Mouse (Mus musculus): ENCODE results near the gene Pde11a.
"Not testable (repeated sequence)": the region's sequence is repeated elsewhere in the genome, so short reads cannot be mapped to it uniquely, and the experiment has no call there.

Pde11a gene

GRCm38 (mm10) chr2:75990885-75991539, 347.6 kb downstream of the Pde11a start:
- DNase-seq (ENCODE audit: low read depth) = peak; percentile 67

- peak; percentile 47 for DNase-seq (ENCODE audit: low read depth)
Measured at GRCm38 (mm10) chr2:75989694-75990093, 348.9 kb downstream of the Pde11a start.

DNA sequence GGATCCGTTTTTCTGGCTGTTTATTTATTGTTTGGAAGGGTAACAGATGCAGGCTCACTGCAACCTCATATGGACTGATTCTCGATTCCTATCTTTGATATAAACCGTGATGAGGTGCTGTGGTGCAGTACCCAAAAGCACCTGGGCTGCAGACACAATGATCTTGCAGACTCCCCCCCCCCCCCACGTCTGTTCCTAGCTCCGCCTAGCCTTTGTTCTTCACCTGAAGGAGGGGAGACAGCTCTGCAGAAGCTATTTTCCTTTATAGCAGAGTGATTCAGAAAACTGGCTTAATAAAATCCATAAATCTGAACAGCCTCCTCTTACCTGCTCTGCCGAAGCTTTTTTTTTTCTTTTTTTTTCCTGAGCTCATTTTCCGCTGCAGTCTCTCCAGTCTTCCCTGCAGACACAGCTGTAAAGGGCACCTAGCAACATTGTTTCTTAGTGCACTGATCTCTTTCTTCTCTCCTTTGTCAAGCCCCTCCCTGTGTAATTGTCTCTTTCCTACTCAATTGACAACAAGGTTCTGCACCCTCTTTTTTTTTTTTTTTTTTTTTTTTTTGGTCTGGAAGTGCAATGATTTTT, 349.7 kb downstream of the Pde11a start:
- DNase-seq (ENCODE audit: low read depth) = no peak

- DNase-seq (ENCODE audit: low read depth) = peak; percentile 10
Measured at GRCm38 (mm10) chr2:75988378-75988777, 350.2 kb downstream of the Pde11a start.

- DNase-seq (ENCODE audit: low read depth) = peak; percentile 46
Measured at GRCm38 (mm10) chr2:75987739-75988138, 350.8 kb downstream of the Pde11a start.

DNA sequence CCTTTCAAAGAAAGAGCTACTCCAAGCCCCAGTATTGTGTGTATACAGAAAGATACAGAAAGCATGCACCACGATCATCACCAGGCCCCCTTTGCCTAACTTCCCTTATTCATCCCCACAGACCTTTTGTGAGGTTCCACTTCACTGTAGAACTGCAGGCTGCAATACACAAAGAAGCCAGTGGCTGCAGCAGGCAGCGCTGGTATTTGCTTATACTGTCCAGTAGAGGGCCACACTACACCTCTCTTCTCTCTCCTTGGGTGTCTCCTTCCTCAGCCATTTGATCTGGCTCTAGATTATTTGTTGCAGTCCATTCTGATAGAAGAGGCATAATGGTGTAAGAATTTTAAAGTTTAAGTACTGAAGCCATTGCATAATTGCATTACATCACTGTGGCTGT, 353.4 kb downstream of the Pde11a start:
- peak; percentile 85 for DNase-seq (ENCODE audit: low read depth)

DNA sequence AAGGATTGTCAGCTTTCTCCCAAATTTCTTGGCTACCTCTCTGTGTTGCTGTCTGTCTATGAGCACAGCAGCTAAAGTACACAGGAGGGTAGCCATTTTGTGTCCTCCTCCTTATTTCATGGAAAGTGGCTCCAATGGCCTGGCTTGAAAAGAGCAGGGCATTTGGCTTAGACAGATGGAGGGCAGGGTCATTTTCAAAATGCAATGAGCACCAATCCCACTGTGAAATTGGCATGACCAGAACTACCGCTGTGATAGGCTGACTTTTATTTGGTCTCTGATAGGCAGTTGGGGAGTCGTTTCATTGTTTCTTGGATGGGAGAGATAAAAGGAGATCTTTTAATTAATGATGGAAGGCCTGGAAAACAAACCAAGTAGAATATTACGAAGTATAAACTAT, 354.7 kb downstream of the Pde11a start:
- no peak for DNase-seq (ENCODE audit: low read depth)

DNA sequence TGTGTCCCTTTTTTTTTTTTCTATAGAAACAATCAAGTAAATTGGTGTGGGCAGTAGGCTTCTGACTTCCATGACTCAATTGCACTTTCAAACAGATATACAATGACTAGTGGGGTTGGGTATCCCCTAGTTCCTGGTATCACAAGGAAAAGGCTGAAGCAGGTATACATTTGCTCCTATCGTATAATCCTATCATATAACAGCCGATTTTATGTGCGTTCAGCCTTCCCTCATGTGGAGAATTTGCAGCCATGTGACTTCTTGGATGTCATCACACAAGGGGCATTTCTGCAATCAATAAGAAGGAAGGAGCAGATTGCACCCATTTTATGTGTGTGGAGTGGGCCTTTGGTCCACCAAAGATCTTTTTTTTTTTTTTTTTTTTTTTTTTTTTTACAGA, 355.5 kb downstream of the Pde11a start:
- no peak for DNase-seq (ENCODE audit: low read depth)

DNA sequence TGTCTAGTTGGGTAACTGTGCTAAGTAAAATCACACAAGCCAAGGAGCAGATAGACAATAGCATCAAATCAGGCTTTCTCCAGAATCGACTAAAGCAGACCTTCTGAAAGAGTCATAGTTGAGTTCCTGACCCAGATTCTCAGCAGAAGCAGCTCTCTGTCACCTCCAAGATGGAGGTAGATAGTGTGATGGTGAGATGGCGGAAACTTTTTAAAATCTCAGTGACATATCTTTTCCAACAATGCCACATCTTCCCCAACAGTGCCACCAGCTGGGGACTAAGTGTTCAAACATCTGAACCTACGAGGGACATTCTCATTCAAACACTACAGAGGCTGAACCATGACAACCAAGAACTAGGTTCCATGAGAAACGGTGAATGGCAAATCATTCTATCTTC, 355.9 kb downstream of the Pde11a start:
- DNase-seq (ENCODE audit: low read depth) = peak; percentile 23

DNA sequence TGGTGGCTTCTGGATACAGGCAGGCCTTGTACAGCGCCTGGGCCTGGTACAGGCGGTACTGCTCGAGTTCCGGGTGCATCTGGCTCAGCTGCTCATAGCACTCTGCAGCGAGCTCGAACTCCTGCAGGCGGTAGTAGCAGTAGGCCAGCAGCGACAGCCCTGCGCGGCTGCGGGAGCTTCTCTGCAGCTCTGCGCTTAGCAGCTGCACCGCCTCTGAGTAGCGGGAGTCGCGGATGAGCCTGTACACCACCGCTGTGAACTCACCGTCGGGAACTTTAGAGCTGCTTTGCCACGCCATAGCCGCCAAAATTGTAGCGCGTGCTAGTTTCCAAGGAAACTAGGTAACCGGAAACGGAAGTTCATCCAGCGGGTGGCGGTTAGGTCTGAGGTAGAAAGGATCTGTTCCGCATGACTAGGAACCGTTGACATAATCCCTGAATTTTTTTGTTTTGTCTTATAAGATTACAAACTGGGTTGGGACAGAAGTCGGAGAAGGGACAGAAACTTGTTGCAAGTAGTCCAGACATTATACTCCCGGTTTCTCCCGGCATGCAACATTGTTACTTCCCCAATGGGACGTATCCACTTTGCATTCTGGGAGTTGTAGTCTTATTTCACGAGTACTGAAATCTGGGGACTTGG, 357.0 kb downstream of the Pde11a start, which contains the start of gene Ttc30a1:
Gene Ttc30a1, minus strand, starts transcription at position 528 of the 642 bp plus-strand sequence.
- DNase-seq (ENCODE audit: low read depth) = peak; percentile 83

- DNase-seq (ENCODE audit: low read depth) = not testable (repeated sequence)
Measured at GRCm38 (mm10) chr2:75980933-75981439, 357.6 kb downstream of the Pde11a start.

DNA sequence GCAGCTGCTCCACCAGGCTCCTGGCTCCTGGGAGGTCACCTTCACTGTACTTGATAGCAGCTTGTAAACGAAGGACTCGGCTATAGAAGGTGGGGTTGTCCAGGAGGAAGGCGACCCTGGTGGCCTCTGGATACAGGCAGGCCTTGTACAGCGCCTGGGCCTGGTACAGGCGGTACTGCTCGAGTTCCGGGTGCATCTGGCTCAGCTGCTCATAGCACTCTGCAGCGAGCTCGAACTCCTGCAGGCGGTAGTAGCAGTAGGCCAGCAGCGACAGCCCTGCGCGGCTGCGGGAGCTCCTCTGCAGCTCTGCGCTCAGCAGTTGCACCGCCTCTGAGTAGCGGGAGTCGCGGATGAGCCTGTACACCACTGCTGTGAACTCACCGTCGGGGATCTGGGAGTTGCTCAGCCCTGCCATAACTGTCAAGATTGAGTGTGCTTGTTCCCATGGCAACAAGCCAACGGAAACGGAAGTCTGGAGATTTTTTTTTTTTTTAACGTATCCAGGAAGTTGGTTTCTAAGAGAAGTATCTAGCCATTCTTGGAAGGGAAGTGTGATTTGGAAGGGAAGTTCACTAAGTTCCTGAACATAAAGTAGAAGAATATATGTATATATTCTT, 360.7 kb downstream of the Pde11a start, which contains the start of gene Ttc30a2:
Gene Ttc30a2, minus strand, starts transcription at position 419 of the 617 bp plus-strand sequence.
- DNase-seq (ENCODE audit: low read depth) = not testable (repeated sequence)

DNA sequence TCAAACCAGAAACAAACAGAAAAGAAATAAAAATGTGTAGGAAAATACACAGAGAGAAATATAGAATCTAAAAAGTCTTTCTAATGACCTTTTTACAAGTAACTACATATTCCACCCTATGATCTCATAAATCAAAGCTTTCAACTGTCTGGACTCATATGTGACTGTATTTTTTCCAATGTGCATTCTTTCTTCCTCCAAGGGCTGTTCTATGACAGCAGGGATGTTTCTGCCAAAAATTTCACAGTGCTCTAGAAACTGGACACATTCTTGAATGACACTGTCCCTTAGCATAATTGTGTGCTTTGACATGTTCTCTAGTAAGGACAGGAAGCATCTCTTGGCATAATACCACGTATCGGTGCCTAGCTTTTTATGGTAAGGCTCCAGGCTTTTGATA, 362.5 kb downstream of the Pde11a start:
- DNase-seq (ENCODE audit: low read depth) = not testable (repeated sequence)

DNA sequence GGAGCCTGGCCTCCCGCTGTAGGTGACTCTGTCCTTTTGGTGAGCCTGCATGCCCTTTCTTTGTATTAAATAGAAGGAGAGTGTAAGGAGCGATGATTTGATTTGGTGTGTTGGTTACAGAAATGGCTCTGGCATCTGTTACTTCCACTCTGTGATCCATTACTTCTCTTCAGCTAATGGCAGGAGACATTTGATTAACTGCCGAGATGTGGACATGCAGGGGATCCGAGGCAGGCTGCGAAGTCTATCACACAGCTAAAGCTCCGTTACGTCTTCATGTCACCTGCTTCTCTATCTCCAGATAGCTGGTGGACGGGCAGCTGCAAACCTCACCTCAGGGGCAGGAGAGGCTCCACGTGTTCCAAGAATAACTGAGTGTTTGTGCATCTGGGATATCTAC, 364.4 kb downstream of the Pde11a start:
- no peak for DNase-seq (ENCODE audit: low read depth)

DNA sequence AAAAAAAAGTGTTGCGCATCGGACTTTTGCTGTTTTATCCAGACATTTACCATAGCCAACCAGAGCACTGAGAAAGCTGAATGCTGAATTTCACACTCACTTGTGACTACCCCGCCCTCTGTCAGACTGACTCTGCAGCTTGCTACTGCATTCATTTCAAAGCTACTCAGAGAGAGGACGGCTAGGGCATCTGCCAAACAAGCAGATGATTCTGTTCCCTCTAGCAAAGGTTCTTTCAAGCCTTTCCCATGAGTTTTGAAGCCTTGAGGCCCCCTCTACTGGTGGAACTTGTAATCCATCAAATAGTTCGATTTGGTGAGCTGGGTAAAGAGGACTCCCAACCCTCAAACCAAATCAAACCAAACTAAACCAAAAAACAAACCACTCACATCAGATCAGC, 373.6 kb downstream of the Pde11a start:
- peak; percentile 89 for DNase-seq (ENCODE audit: low read depth)

GRCm38 (mm10) chr2:75964512-75964911, 374.1 kb downstream of the Pde11a start:
- peak; percentile 68 for DNase-seq (ENCODE audit: low read depth)

DNA sequence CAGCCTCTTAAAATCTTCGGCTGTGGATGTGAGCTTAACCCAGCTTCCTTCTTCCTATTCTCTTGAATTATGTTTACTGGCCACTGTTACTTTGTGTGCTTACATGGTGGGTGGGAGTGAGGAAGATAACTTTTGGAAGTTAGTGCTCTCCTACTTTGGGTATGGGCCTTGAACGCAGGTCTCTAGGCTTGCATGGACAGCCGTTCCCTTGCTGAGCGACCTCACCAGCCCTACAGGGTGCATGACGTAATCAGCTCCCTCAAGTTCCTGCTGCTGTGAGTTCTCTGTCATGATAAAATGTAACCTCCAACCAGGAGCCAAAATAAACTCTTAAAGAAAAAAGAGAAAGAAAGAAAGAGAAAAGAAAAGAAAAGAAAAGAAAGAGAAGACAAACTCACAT, 374.5 kb downstream of the Pde11a start:
- peak; percentile 34 for DNase-seq (ENCODE audit: low read depth)

- DNase-seq (ENCODE audit: low read depth) = no peak
Measured at GRCm38 (mm10) chr2:75963211-75963840, 375.2 kb downstream of the Pde11a start.

DNA sequence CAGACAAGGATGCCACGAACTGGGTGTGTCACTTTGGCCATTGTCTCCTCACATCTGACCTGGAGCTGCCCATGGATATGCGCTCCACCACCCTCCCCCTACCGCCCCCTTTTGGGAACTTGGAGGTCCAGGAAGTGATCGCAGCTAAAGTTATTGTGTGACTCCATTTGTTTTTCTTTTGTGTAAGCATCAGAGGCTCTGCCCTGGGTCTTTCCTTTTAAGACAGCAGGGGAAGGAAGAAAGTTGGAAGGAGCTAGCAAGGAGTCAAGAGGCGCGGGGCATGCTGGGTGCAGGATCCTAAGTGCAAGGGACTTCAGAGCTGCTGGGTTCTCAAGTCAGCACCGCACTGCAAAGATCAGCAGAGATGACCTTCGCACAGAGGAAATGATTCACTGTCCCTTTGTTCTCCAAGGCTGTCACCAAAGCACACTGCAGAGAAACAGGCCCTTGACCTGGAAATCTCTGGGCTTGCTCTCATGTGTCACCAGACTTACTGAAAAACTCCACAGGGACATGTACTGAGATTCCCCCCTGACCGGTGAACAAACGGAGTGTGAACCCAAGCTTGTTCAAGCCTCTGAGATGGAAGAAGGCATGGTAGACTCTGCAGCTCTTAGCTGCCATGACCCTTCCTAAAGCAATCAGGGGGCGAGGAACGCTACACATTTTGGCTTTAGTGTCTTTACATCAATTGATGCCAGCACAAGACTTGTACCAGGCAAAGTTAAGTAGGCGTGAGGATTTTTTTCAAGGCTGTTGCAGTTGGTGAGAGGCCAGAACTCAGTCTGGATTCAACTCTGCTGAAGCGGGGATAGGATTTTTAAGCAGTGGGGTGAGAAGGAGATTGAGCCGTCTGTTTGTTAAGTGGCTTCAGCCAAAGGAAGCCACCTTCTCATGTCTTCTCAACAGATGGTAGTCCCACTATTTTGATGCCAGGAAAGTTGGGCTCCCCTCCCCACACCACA, 377.9 kb downstream of the Pde11a start:
- no peak for DNase-seq (ENCODE audit: low read depth)

DNA sequence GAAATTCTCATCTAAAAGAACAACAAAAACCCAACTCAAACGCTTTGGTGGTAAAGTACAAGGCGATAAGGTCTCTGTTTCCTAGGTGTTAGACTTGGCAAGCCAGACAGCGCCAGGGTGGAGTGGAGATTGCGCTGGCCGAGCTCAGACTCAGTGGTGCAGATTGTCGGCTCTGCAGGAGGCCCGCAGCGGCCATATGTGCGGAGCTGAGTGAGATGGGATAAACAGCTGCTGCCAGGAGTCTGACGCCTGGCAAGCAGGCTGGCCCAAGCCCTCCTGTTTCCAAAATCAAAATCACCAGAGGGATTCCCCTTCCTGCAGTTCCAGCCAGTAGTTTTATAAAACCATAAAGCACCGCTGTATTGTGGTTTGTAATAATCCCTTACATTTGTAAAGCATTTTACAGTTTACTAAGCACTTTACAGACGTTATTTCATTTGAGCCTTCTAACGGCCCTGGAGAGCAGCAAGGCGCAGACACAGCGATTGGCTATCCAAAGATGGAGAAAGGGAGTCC, 378.7 kb downstream of the Pde11a start:
- no peak for DNase-seq (ENCODE audit: low read depth)
